Mouse (Mus musculus) liver, adult 2 months (tissue): ENCODE data around the gene Pdia4. TPM values are rescaled to one million over a fixed set of nuclear protein-coding genes. Genes with fewer than 3 reads are reported as not detected.
A peak's percentile ranks its signal among the peaks of the same experiment; 100 is the strongest.
"Not testable (repeated sequence)": the region's sequence is repeated elsewhere in the genome, so short reads cannot be mapped to it uniquely, and the experiment has no call there.

Source experiments
- DNase-seq: peaks from one replicate; pipeline ENCODE4 v3.0.0-alpha.2; 2011; ENCODE audit warnings: low read depth, low spot score; ENCODE audit errors: extremely low read depth
- H3K27ac ChIP-seq: fragments of 200-500 bp; replicated peaks from 2 replicates; pipeline ENCODE4 v1.5.1; 2012; ENCODE audit warnings: low read depth, mild to moderate bottlenecking, control low read depth, inconsistent platforms, low read length; ENCODE audit not compliant: insufficient read depth
- H3K27me3 ChIP-seq: fragments of 200-500 bp; 2 replicates; pipeline ENCODE4 v1.6.1; 2012; ENCODE audit warnings: mild to moderate bottlenecking, moderate library complexity, low read length, inconsistent platforms; ENCODE audit not compliant: control insufficient read depth, insufficient read depth
- H3K36me3 ChIP-seq: fragments of 200-500 bp; 2 replicates; pipeline ENCODE4 v1.6.1; 2012; ENCODE audit warnings: low read length, inconsistent platforms; ENCODE audit not compliant: control insufficient read depth, insufficient read depth
- H3K4me1 ChIP-seq: fragments of 200-500 bp; 2 replicates; pipeline ENCODE4 v1.6.1; 2011; ENCODE audit warnings: low read length; ENCODE audit not compliant: control insufficient read depth, insufficient read depth
- H3K4me3 ChIP-seq: fragments of 200-500 bp; 2 replicates; pipeline ENCODE4 v1.5.1; 2011; ENCODE audit warnings: low read depth, mild to moderate bottlenecking, control low read depth, low read length, moderate library complexity; ENCODE audit not compliant: insufficient read depth
- H3K79me2 ChIP-seq: fragments of 200-500 bp; 2 replicates; pipeline ENCODE4 v1.6.1; 2012; ENCODE audit warnings: inconsistent platforms, mild to moderate bottlenecking, low read length, moderate library complexity; ENCODE audit not compliant: control insufficient read depth, insufficient read depth
- H3K9ac ChIP-seq: fragments of 200-500 bp; 2 replicates; pipeline ENCODE4 v1.6.1; 2012; ENCODE audit warnings: low read depth, mild to moderate bottlenecking, control low read depth, inconsistent platforms, low read length
- CTCF ChIP-seq: fragments of 200-500 bp; IDR thresholded peaks from 2 replicates; pipeline ENCODE4 v1.5.1; 2011; ENCODE audit warnings: low read depth, low read length, control low read depth
- POLR2A ChIP-seq: fragments of 200-500 bp; IDR thresholded peaks from 2 replicates; pipeline ENCODE4 v1.6.1; 2011; ENCODE audit warnings: low read length, control low read depth; ENCODE audit not compliant: insufficient read depth; ENCODE audit errors: extremely low read depth
- WGBS: fragments of 180-500 bp; shearing (Covaris S2); methylation state at CpG from one replicate; pipeline ENCODE4 v1.1.7; 2018; 5-methylcytosine and 5-hydroxymethylcytosine counted together
- polyA plus RNA-seq: library from polyadenylated mRNA; depleted of rRNA; stranded (reverse); fragments of >200 nt; gene quantifications from 2 replicates; pipeline ENCODE4 v1.2.3, GENCODE M21; 2012; rRNA removed
- total RNA-seq: library from RNA; depleted of rRNA; stranded (reverse); fragments of >200 nt; gene quantifications from 2 replicates; pipeline ENCODE4 v1.2.3, GENCODE M21; 2014; rRNA removed

Gene Pdia4
- 244 and 280 TPM in 2 replicates for total RNA-seq
- polyA plus RNA-seq: 69.4 and 76.6 TPM in 2 replicates

- under 1% methylated on average over 44 of the region's 44 CpGs for WGBS
- Histone ChIP-seq H3K27me3 (no peaks in the 10 kb centered on the region), H3K4me1 (peaks cover 28% of the 10 kb centered on the region), H3K36me3 (peaks cover 4% of the 10 kb centered on the region), H3K27ac (peak within 1 kb of the TSS; percentile 90), H3K79me2 (peaks cover 24% of the 10 kb centered on the region; the same call in 1 of the 2 replicates), H3K4me3 (peak within 1 kb of the TSS; percentile 78), H3K9ac (peak within 1 kb of the TSS; percentile 88)
- DNase-seq: peak; percentile 97
- TF ChIP-seq POLR2A: peak; percentile 97
- TF ChIP-seq CTCF: no peak
Observed at GRCm38 (mm10) chr6:47813257-47813878, at the start of gene Pdia4. TSS of gene Pdia4 (minus strand) at chr6:47813430.

GRCm38 (mm10) chr6:47857729-47858128, 44.5 kb upstream of the Pdia4 start:
- WGBS: over 99% methylated on average over 3 of the region's 3 CpGs
- H3K27ac ChIP-seq, H3K4me1 ChIP-seq, H3K79me2 ChIP-seq, DNase-seq, H3K27me3 ChIP-seq, H3K4me3 ChIP-seq, H3K9ac ChIP-seq: not testable (repeated sequence)
- H3K36me3 ChIP-seq: peaks cover 26% of the 10 kb centered on the region; the same call in 1 of the 2 replicates

- Histone ChIP-seq H3K4me3 (no peak overlapping the region), H3K9ac (no peak overlapping the region), H3K27ac (no peak overlapping the region), H3K36me3 (peaks cover 22% of the 10 kb centered on the region; the same call in 1 of the 2 replicates), H3K4me1 (no peaks in the 10 kb centered on the region), H3K27me3 (no peaks in the 10 kb centered on the region), H3K79me2 (no peaks in the 10 kb centered on the region)
- DNase-seq: no peak
- 93% methylated on average over 6 of the region's 6 CpGs for WGBS
- TF ChIP-seq CTCF (no peak), POLR2A (no peak)
Observed at GRCm38 (mm10) chr6:47857241-47857640, 44.0 kb upstream of the Pdia4 start.

GRCm38 (mm10) chr6:47845779-47846178, 32.5 kb upstream of the Pdia4 start:
- Histone ChIP-seq H3K4me1 (no peaks in the 10 kb centered on the region), H3K79me2 (no peaks in the 10 kb centered on the region; the same call in 1 of the 2 replicates), H3K36me3 (peaks cover 12% of the 10 kb centered on the region), H3K9ac (no peak overlapping the region), H3K27ac (no peak overlapping the region), H3K4me3 (no peak overlapping the region), H3K27me3 (no peaks in the 10 kb centered on the region)
- TF ChIP-seq CTCF: no peak
- no peak for TF ChIP-seq POLR2A
- no peak for DNase-seq

- H3K36me3 ChIP-seq: peaks cover 15% of the 10 kb centered on the region
- H3K79me2 ChIP-seq: peaks cover 14% of the 10 kb centered on the region
- DNase-seq: no peak
- WGBS: 100% methylated on average over 1 of the region's 1 CpGs
- no peak for TF ChIP-seq POLR2A
- no peak for TF ChIP-seq CTCF
- H3K27ac ChIP-seq: no peak overlapping the region
- H3K27me3 ChIP-seq: no peaks in the 10 kb centered on the region
- no peak overlapping the region for H3K9ac ChIP-seq
- H3K4me3 ChIP-seq: no peak overlapping the region
- no peaks in the 10 kb centered on the region for H3K4me1 ChIP-seq
Observed at GRCm38 (mm10) chr6:47842337-47842736, 29.1 kb upstream of the Pdia4 start.

- H3K79me2 ChIP-seq: peaks cover 14% of the 10 kb centered on the region
- peaks cover 15% of the 10 kb centered on the region for H3K36me3 ChIP-seq
- DNase-seq: no peak
- no peak for TF ChIP-seq CTCF
- no peak for TF ChIP-seq POLR2A
- no peak overlapping the region for H3K4me3 ChIP-seq
- H3K27me3 ChIP-seq: no peaks in the 10 kb centered on the region
- peaks cover 2% of the 10 kb centered on the region; the same call in 1 of the 2 replicates for H3K4me1 ChIP-seq
- H3K9ac ChIP-seq: no peak overlapping the region
- H3K27ac ChIP-seq: no peak overlapping the region
- WGBS: 88% methylated on average over 2 of the region's 2 CpGs
Observed at GRCm38 (mm10) chr6:47841831-47842230, 28.6 kb upstream of the Pdia4 start.
